Mouse (Mus musculus) embryonic facial prominence, embryonic 10.5 days (tissue): ENCODE data around the gene Hip1. TPM values are rescaled to one million over a fixed set of nuclear protein-coding genes. Genes with fewer than 3 reads are reported as not detected.
"Not testable (repeated sequence)": the region's sequence is repeated elsewhere in the genome, so short reads cannot be mapped to it uniquely, and the experiment has no call there.

Source experiments
- DNase-seq: peaks from one replicate; pipeline ENCODE4 v3.0.0-alpha.2; 2017; ENCODE audit warnings: low spot score
- H3K27ac ChIP-seq: fragments of 300-500 bp; sonication (generic); replicated peaks from 2 replicates; pipeline ENCODE4 v1.5.1; 2016; ENCODE audit warnings: mild to moderate bottlenecking
- H3K27me3 ChIP-seq: fragments of 300-500 bp; sonication (generic); replicated peaks from 2 replicates; pipeline ENCODE4 v1.6.1; 2016; ENCODE audit warnings: low read depth, mild to moderate bottlenecking; ENCODE audit not compliant: poor library complexity, severe bottlenecking
- H3K36me3 ChIP-seq: fragments of 300-500 bp; sonication (generic); replicated peaks from 2 replicates; pipeline ENCODE4 v1.6.1; 2016; ENCODE audit warnings: mild to moderate bottlenecking, moderate library complexity
- H3K4me1 ChIP-seq: fragments of 300-500 bp; sonication (generic); 2 replicates; pipeline ENCODE4 v1.6.1; 2016
- H3K4me3 ChIP-seq: fragments of 300-500 bp; sonication (generic); 2 replicates; pipeline ENCODE4 v1.5.1; 2016; ENCODE audit warnings: mild to moderate bottlenecking, moderate library complexity
- H3K9me3 ChIP-seq: fragments of 300-500 bp; sonication (generic); 2 replicates; pipeline ENCODE4 v1.6.1; 2016; ENCODE audit warnings: mild to moderate bottlenecking
- WGBS: fragments of 180-500 bp; shearing (Covaris S2); methylation state at CpG from one replicate; pipeline ENCODE4 v1.1.7; 2016; 5-methylcytosine and 5-hydroxymethylcytosine counted together
- microRNA-seq: library from miRNA; unstranded; fragments of <30 nt; microRNA quantifications from one replicate; pipeline ENCODE4, GENCODE M21; 2017
- polyA plus RNA-seq: library from polyadenylated mRNA; unstranded; fragments of >200 nt; fragmentation: Nextera tagmentation; extraction: Ambion mirVana; gene quantifications from 2 replicates; pipeline ENCODE4 v1.2.1, GENCODE M21; 2016

Hip1 gene
- polyA plus RNA-seq, 1 experiment from 2014 or later = 64.6 TPM

DNA sequence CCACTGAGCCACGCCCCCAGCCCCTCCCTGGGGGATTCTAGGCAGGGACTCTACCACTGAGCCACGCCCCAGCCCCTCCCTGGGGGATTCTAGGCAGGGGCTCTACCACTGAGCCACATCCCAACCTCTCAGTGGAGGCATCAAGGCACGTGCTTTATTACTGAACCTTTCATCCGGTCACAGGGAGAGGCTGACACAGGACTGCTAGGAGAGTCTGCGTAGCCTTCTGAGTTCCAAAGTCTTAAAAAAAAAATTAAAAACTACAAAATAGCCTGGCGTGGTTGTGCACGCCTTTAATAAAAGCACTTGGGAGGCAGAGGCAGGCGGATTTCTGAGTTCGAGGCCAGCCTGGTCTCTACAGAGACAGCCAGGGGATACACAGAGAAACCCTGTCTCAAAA, 175.7 kb downstream of the Hip1 start:
- H3K27ac ChIP-seq = peak overlapping the region; percentile 85
- H3K9me3 ChIP-seq = not testable (repeated sequence)
- 54% methylated on average over 9 of the region's 9 CpGs for WGBS

DNA sequence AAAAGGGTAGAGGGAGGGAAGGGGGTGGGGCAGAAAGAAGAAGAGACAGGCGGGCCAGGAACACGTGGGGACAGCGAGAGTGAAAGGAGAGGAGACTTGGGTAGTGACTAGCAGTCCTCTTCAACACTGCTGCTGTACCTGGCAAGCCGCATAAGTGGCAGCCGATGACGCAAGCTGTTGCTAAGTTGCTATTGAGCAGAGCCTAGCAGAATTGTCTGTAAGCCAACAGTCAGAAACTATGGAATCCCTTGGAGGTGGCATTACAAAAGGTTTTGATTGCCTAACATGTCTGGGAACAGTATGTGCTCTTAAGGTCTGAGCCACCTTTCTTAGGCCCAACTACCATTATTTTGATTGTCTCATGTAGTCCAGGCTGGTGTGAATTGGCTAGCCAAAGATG, 176.6 kb downstream of the Hip1 start:
- H3K4me1 ChIP-seq = peaks cover 20% of the 10 kb centered on the region

More for the DNA sequence above, 175.7 kb downstream of the Hip1 start:
- not testable (repeated sequence) for H3K27me3 ChIP-seq, DNase-seq
- H3K4me3 ChIP-seq = peak overlapping the region; percentile 99
- peaks cover 31% of the 10 kb centered on the region for H3K36me3 ChIP-seq
- H3K4me1 ChIP-seq = peaks cover 17% of the 10 kb centered on the region

DNA sequence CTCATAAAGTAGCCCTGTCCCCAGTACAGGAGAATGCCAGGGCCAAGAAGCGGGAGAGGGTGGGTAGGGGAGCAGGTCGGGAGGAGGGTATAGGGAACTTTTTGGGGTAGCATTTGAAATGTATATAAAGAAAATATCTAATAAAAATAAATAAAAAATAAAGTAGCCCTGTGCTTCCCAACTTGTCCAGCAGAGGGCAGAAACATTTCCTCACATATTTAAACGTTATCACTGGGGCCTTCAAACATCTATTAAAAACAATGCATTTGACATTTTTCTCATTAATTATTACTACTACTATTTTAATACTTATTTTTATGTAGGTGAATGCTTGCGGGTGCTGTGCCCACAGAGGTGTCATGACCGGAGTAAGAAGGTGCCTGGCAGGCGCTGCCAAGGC, 177.1 kb downstream of the Hip1 start:
- Histone ChIP-seq H3K9me3 (no peaks in the 10 kb centered on the region), H3K36me3 (peaks cover 18% of the 10 kb centered on the region), H3K27me3 (peaks cover 5% of the 10 kb centered on the region; the same call in 1 of the 2 replicates), H3K4me1 (peaks cover 20% of the 10 kb centered on the region), H3K4me3 (no peak overlapping the region), H3K27ac (no peak overlapping the region)
- WGBS = 59% methylated on average over 6 of the region's 6 CpGs
- no peak for DNase-seq

More for the DNA sequence above, 176.6 kb downstream of the Hip1 start:
- whole genome bisulfite sequencing = 83% methylated on average over 6 of the region's 6 CpGs
- H3K9me3 ChIP-seq = no peaks in the 10 kb centered on the region
- H3K4me3 ChIP-seq = no peak overlapping the region
- H3K36me3 ChIP-seq = peaks cover 22% of the 10 kb centered on the region
- no peak for DNase-seq
- no peak overlapping the region for H3K27ac ChIP-seq
- peaks cover 5% of the 10 kb centered on the region; the same call in 1 of the 2 replicates for H3K27me3 ChIP-seq

DNA sequence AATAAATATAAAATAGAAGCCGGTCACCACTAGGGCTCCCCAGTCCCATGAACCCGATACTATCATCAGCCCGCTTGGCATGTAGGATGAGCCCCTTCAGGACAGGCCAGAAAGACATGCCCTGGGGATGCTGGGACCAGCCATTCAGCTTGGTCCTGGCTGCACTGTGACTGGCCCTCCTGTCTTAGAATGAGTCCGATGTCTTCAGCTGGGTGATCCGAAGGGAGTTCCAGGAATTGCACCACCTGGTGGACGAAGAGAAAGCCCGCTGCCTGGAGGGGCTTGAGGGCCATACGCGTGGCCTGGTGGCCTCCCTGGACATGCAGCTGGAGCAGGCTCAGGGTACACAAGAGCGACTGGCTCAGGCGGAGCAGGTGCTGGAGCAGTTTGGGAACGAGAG, 181.4 kb downstream of the Hip1 start:
- DNase-seq = peak; percentile 70
- Histone ChIP-seq H3K27ac (no peak overlapping the region), H3K4me3 (no peak overlapping the region), H3K4me1 (0 out of 2 replicates have a peak, but pooled peaks cover 3% of the 10 kb centered on the region), H3K36me3 (no peaks in the 10 kb centered on the region), H3K9me3 (no peaks in the 10 kb centered on the region), H3K27me3 (peaks cover 5% of the 10 kb centered on the region; the same call in 1 of the 2 replicates)
- 29% methylated on average over 12 of the region's 12 CpGs for WGBS

DNA sequence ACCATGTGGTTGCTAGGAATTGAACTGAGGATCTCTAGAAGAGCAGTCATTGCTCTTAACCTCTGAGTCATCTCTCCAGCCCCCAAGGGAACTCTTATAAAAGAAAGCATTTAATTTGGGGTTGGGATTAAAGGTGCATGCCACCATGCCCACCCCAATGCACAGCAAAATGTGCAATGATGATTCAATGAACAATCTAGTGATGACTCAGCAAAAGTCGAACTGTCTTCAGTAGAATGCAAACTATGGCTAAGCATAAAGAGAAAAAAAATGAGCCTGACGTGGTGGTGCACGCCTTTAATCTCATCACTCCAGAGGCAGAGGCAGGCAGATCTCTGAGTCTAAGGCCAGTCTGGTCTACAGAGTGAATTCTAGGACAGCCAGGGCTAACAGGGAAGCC, 182.3 kb downstream of the Hip1 start:
- Histone ChIP-seq H3K27ac (no peak overlapping the region), H3K36me3 (no peaks in the 10 kb centered on the region), H3K9me3 (peaks cover 1% of the 10 kb centered on the region), H3K4me3 (no peak overlapping the region), H3K27me3 (peaks cover 5% of the 10 kb centered on the region; the same call in 1 of the 2 replicates), H3K4me1 (0 out of 2 replicates have a peak, but pooled peaks cover 3% of the 10 kb centered on the region)
- 91% methylated on average over 3 of the region's 3 CpGs for WGBS
- no peak for DNase-seq

DNA sequence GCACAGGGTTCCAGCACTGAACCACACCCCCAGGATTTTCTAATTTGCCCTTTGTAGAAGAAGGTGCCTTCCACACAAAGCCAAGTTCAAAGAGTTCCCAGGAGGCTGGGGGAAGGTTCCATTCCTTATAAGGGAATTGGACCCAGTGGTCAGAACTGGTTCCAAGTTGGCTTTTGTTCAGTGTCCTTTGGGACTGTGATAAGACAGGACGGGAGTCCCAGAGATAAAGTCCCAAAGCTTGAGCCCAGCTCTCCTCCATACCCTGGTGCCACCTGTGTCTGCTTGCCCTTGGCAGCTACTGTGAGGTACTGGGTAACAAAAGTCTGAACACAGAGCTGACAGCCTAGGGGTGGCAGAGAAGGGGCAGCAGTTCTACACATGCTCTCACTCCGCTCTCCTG, 185.1 kb downstream of the Hip1 start:
- no peak overlapping the region for H3K27ac ChIP-seq
- 0 out of 2 replicates have a peak, but pooled peaks cover 3% of the 10 kb centered on the region for H3K4me1 ChIP-seq
- DNase-seq = no peak
- 88% methylated on average over 2 of the region's 2 CpGs for WGBS
- peaks cover 3% of the 10 kb centered on the region for H3K9me3 ChIP-seq
- H3K4me3 ChIP-seq = no peak overlapping the region
- H3K27me3 ChIP-seq = peaks cover 5% of the 10 kb centered on the region; the same call in 1 of the 2 replicates
- H3K36me3 ChIP-seq = no peaks in the 10 kb centered on the region

DNA sequence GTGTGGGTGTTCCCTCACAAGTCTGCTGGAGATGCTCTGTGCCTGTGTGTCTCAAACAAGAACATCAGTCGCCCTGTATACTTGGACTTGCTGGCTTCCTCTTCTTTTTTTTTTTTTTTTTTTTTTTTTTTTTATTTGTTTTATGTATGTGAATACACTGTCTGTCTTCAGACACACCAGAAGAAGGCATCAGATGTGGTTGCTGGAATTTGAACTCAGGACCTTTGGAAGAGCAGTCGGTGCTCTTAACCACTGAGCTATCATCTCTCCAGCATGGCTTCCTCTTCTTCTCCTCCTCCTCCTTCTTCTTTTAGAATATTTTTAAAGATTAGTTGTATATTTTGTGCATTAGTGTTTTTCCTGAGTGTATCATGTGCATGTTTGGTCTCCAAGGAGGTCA, 187.4 kb downstream of the Hip1 start:
- Histone ChIP-seq H3K4me3 (no peak overlapping the region), H3K27ac (no peak overlapping the region), H3K9me3 (peaks cover 3% of the 10 kb centered on the region), H3K36me3 (no peaks in the 10 kb centered on the region), H3K4me1 (0 out of 2 replicates have a peak, but pooled peaks cover 4% of the 10 kb centered on the region), H3K27me3 (peaks cover 20% of the 10 kb centered on the region)
- DNase-seq = no peak
- WGBS = 88% methylated on average over 2 of the region's 2 CpGs

Small RNA genes lying within 50 kb of the gene (microRNA-seq; reads per million reads assigned to microRNA genes)
- gene Mir7033 = 4.0 reads per million, percentile 8 among the genes with 10 or more reads in this experiment

Other genes starting within 250 kb of the Hip1 start
- not detected in 2 replicates for gene Fkbp6, start 195.1 kb downstream of the Hip1 start, polyA plus RNA-seq
- gene Trim50, start 191.8 kb downstream of the Hip1 start, polyA plus RNA-seq = not detected in 2 replicates
- gene Nsun5, start 175.2 kb downstream of the Hip1 start, polyA plus RNA-seq = 47.9 and 48.0 TPM in 2 replicates
- 20.1 and 20.3 TPM in 2 replicates for gene Pom121, start 150.6 kb downstream of the Hip1 start, polyA plus RNA-seq
- gene Ccl26, start 18.4 kb upstream of the Hip1 start, polyA plus RNA-seq = not detected in 2 replicates
- gene Ccl24, start 27.9 kb upstream of the Hip1 start, polyA plus RNA-seq = 0.75 and 0.86 TPM in 2 replicates
- 52.6 and 59.7 TPM in 2 replicates for gene Rhbdd2, start 87.5 kb upstream of the Hip1 start, polyA plus RNA-seq
- 97.3 and 103 TPM in 2 replicates for gene Por, start 124.9 kb upstream of the Hip1 start, polyA plus RNA-seq
- 54.7 and 59.3 TPM in 2 replicates for gene Tmem120a, start 199.3 kb upstream of the Hip1 start, polyA plus RNA-seq
- 0.30 and 0.31 TPM in 2 replicates for gene Styxl1, start 233.3 kb upstream of the Hip1 start, polyA plus RNA-seq
- gene Mdh2, start 233.4 kb upstream of the Hip1 start, polyA plus RNA-seq = 603 and 625 TPM in 2 replicates